Mouse (Mus musculus) gastrocnemius, adult 2 months (tissue): Measurements from ENCODE around the gene Rpl3. TPM values are rescaled to one million over a fixed set of nuclear protein-coding genes. Genes with fewer than 3 reads are reported as not detected.

Experiments used
- DNase-seq: peaks from one replicate; pipeline ENCODE4 v3.0.0; 2022
- H3K27ac ChIP-seq: fragments of 200-600 bp; 2 replicates; pipeline ENCODE4 v1.8.1; 2022; ENCODE audit warnings: mild to moderate bottlenecking
- H3K4me3 ChIP-seq: fragments of 200-600 bp; 2 replicates; pipeline ENCODE4 v1.8.1; 2022; ENCODE audit warnings: mild to moderate bottlenecking, moderate library complexity
- CTCF ChIP-seq: fragments of 200-600 bp; IDR thresholded peaks from 2 replicates; pipeline ENCODE4 v1.8.1; 2022; ENCODE audit warnings: antibody characterized with exemption, mild to moderate bottlenecking, moderate library complexity
- intact Hi-C: fragments of 180-260 bp; cut with DNase I; formaldehyde crosslinking; loops from one replicate; pipeline ENCODE4 v1.15.1; 2025
- total RNA-seq, 2 experiments: library from RNA; stranded (reverse); gene quantifications; 2 replicates each; pipeline ENCODE4 v1.2.3; 2021

Gene Rpl3
- total RNA-seq, 2 experiments from 2014 or later: 38.6 to 51.4 TPM

DNA sequence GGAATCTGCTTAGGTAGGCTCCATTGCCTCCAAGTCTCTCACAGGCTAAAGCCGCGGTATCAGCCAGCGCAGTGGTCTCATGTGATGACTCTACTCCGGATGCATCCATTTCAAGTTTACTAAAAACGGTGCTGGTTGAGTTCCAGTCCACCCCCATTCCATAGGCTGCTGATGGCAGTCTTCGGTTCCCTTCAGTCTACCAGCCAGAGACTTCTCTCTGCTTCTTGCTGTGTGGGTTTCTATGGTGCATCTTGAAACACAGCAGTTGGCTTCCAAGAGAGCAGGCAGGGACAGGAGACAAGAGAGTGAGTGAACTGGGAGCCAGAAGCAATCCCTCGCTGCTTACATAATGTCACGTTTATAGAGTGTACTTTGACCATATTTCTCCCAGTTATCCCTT, 15.5 kb upstream of the Rpl3 start:
- Histone ChIP-seq H3K27ac (no peak overlapping the region), H3K4me3 (no peak overlapping the region)
- DNase-seq: no peak
- intact Hi-C loops: no loop called here
- no peak for TF ChIP-seq CTCF

DNA sequence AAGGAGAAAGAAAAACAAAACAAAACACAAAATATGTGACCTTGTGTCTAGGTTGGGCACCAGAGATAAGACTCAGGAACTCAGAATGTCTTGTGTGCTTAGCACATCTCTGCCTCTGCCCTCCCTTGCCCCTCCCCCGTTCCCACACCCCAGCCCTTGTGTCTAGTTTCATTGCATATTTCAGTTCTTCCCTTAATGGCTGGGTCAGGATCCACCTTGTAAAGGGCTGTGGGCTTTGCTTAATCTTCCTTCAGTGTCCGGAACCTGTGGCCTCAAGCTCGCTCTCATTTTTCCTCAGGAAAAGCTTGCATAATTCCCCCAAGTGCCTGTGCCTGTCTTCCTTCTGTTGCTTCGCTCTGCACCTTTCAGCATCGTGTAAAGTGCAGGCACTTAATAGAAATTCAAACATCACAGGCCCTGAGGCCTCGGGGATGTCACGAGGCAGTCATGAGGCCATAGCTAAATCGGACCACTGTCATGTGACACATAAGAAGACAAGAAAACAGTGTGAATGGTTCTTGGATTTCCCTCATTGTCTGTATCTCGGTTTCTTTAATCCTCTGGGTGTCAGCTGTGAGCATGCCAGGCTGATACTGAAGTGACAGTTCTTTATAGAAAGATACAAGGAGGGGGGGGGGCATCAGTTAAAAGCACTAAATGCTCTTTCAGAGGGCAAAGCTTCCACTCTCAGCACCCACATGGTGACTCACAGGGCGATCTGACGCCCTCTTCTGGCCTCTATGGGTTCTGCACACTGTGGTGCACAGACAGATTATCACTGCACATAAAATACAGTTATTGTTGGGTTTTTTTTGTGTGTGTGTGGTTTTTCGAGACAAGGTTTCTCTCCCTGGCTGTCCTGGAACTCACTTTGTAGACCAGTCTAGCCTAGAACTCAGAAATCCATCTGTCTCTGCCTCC, 14.1 kb upstream of the Rpl3 start:
- intact Hi-C loops: no loop called here
- no peak overlapping the region for H3K4me3 ChIP-seq
- no peak overlapping the region for H3K27ac ChIP-seq
- no peak for DNase-seq
- TF ChIP-seq CTCF: no peak

DNA sequence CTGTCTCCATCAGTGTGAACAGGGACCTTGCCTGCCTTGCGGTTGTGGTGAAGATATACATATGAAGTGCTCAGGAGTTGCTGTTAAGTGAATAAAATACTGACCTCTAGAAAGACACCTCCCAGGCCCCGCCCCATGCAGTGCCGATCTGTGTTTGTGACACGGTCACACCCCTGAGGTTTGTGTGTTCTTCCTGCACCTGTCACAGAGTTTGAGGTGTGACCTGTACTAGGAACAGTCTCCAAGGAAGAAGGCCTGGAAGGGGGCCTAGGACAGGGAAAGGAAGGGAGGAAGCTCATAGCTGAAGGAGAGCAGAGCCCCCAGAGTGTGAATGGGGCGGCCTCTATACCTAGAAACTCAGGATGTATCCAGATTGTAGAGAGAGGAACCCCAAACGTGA, 10.8 kb upstream of the Rpl3 start:
- intact Hi-C loops: no loop called here

DNA sequence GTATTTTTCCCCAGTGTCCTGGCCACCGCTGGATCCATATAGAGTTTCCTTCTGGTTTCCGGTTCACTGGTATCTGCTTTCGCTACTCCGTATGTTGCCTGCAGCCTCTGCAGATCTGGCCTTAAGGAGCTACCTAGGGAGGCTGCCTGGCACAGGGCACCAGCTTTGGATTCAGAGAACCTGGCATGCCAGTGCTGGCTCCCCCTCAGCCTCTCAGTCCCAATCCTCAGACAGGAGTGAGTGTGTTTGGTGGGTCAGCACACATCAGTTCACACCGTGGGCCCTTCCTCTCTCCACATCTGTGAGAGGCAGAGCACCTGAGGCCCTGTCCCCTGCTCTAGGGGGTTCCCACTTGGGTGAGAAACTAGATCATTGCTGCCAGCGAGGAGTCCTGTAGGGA, 9.8 kb upstream of the Rpl3 start:
- no peak for DNase-seq
- H3K4me3 ChIP-seq: no peak overlapping the region
- H3K27ac ChIP-seq: no peak overlapping the region
- intact Hi-C loops: no loop called here
- TF ChIP-seq CTCF: no peak

More for the DNA sequence above, 10.8 kb upstream of the Rpl3 start:
- no peak overlapping the region for H3K27ac ChIP-seq
- no peak for TF ChIP-seq CTCF
- DNase-seq: no peak
- H3K4me3 ChIP-seq: no peak overlapping the region

DNA sequence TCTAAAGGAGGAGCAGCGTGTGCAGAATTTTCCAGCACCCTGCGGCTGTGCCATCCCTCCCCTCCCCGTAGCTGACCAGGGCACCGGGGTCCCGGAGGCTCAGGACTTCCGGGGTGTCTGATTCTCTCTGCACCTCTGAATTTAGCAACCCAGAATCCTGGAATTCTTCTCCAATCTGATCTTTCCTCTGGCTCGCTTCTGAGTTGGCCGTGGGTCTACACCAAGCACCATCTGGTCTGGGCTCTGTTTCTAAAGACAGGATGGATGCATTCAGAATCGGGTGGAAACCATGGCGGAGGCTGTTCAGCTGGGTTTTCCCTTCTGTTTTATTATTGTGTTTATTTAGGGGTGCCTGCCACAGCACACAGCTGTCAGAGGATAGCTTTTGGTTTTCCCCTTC, 9.2 kb upstream of the Rpl3 start:
- intact Hi-C loops: no loop called here
- Histone ChIP-seq H3K4me3 (no peak overlapping the region), H3K27ac (no peak overlapping the region)
- no peak for TF ChIP-seq CTCF
- no peak for DNase-seq

DNA sequence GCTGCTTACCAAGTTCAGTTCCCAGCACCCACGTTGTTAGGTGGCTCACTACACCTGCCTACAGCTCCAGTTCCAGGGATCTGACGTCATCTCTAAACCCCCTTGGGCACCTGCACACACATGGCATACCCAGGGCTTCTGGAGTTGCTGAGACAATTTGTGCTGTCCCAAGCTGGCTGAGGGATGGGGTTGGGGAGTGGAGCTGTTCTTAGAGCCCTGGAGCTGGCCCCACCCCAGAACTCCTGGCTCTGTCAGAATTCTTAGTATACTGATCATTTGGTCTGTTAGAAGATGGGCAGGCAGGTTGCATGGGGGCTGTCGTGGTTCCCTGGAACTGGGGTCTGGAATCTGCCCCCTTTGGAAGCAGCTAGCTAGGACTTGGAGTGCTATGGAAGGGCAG, 8.5 kb upstream of the Rpl3 start:
- intact Hi-C loops: no loop called here
- no peak overlapping the region for H3K4me3 ChIP-seq
- TF ChIP-seq CTCF: no peak

DNA sequence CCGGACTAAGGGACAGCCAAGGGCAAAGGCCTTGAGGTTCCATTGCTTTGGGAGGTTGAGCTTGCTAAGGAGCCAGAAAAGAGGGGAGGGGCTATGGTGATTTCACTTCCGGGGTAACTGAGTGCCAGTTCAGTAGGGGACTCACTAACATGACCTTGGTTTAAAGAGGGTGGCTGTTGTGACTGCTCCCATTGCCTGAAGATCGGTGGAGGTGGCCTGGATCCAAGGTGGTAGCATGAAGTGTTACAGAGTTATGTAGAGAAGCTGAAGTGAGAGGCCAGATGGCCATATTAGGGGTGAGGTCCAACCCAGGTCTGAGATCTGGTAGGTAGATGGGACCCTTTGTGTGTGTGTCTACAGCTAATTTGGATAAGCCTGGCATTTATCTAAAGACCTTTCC, 7.8 kb upstream of the Rpl3 start:
- Histone ChIP-seq H3K27ac (no peak overlapping the region), H3K4me3 (no peak overlapping the region)
- no peak for TF ChIP-seq CTCF
- intact Hi-C loops: no loop called here
- no peak for DNase-seq

More for the DNA sequence above, 8.5 kb upstream of the Rpl3 start:
- DNase-seq: no peak
- H3K27ac ChIP-seq: no peak overlapping the region

DNA sequence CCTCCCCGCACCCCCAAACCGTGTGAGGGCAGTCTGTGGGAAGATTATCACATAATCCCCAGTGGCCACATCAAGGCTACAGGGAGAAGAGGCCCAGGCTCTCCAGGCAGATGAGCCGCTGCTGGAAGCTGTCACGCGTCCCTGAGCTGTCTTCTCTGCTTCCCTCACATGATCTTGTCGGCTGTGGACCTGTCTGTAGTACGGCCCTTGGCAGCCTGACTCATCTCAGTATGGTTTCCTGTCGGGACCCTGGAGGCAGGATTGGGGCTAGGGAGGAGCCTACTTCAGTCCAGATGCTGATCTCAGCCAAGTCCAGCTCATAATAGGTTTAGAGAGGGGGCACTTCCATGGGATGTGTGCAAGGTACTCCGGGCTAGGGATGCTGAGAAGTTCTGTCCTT, 7.1 kb upstream of the Rpl3 start:
- no peak for DNase-seq
- Histone ChIP-seq H3K27ac (0 out of 2 replicates have a peak overlapping the region, but pooled peaks have one; percentile 2), H3K4me3 (no peak overlapping the region)
- TF ChIP-seq CTCF: no peak
- intact Hi-C loops: no loop called here

DNA sequence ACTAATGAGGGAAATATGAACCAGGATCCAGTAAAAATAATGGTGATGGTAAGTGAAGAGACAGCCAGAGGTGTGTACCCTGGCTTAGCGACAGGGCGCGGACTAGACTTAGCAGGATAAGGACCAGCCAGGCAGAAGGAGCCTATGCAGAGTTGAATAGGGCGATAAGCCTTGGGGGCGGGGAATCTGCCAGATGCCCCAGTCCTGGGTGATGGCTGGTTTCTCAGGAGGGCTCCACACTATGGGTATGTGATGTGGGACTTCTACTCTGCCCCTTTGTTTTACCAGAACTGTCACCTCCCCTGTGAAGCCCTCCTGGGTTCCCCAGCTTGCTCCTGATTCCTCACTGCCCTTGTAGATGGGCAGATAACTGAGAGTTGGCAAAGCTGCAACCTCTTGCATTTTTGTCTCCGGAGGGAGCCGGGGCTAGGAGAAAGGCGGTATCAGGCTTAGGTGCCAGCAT, 6.4 kb upstream of the Rpl3 start:
- H3K4me3 ChIP-seq: no peak overlapping the region
- DNase-seq: no peak
- no peak for TF ChIP-seq CTCF
- intact Hi-C loops: no loop called here
- H3K27ac ChIP-seq: no peak overlapping the region; the same call in 1 of the 2 replicates

DNA sequence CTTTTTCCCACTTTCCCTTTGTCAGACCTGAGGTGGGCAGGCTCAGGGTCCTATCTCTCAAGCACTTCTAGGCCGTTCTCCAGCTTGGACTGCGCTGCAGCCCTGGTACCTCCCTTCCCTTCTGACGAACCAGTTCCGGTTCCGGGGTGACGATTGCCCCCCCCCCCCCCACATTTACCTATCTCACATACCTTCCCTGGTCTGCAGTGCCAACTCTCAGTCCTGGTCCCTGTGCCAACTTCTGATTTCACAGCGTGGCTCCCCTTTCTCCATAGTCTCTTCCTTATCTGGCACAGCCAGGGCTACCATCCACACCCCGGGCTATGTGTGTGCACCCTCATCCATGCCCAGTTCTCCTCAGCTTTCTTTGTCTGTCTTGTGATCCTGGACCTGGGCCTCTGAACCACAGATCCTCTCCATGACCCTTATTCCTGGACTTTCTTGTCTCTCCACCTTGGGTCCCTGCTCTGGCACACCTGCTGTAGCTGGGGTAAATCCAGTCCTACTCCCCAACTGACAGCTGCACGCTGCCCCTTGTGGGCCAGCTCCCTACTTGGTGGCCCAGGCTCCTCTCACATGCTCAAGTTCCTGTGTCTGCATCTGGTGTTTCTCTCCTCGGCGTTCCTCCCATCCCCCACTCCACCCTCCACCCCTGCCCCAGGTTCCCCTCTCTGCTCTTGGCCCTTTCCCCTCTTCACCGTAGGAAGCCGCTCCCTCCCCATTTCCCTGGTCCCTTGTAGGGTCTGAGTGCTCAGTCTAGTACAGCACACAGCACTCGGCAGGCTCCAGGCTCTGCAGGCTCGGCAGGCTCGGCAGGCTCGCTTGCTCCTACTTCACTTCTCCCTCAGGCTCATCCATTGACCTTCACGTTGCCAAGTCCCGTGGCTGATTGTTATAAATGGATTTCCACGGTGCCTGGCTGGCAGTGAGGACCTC, 5.5 kb upstream of the Rpl3 start:
- DNase-seq: peak; percentile 59
- peak overlapping the region; percentile 0; the same call in 1 of the 2 replicates for H3K27ac ChIP-seq
- no peak for TF ChIP-seq CTCF
- no peak overlapping the region for H3K4me3 ChIP-seq
- intact Hi-C loops: no loop called here

DNA sequence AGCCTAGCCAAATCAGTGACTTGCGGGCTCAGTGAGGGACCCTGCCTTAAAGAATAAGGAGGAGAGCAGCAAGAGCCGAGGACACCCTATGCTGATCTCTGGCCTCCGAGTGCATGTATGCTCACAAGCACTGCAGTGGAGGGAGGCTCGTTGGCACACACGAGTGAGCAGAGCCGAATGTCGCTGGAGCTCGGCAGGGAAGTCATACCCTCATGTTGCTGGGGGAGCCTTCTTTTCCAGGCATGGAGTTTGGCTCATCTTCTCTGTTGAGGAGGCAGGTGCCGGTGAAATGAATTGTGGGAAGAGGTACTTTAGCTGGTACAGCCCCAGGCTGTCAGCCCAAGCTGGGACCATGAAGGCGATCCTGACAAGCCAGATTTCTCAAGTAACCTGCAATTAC, 4.7 kb upstream of the Rpl3 start:
- Histone ChIP-seq H3K27ac (no peak overlapping the region; the same call in 1 of the 2 replicates), H3K4me3 (no peak overlapping the region)
- intact Hi-C loops: no loop called here
- DNase-seq: no peak
- TF ChIP-seq CTCF: no peak

DNA sequence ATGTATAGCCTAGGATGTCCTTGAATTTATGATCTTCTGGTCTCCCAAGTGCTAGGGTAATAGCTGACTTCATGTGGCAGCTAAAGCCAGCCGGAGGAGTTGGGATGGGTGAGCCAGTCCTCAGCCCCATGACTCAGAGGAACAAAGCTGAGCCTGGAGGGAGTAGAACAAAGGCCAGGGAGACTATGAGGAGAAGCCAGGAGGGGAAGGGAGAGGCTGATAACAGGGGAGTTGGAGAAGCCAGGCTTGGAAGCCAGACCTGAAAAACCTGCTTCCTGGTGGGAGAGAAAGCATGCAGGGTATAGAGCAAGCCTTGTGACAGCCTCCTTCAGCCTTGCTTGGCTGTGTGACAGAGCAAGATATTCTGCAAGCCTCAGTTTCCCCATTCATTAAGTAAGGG, 3.9 kb upstream of the Rpl3 start:
- TF ChIP-seq CTCF: no peak
- intact Hi-C loops: no loop called here
- H3K27ac ChIP-seq: no peak overlapping the region
- H3K4me3 ChIP-seq: no peak overlapping the region
- DNase-seq: no peak

DNA sequence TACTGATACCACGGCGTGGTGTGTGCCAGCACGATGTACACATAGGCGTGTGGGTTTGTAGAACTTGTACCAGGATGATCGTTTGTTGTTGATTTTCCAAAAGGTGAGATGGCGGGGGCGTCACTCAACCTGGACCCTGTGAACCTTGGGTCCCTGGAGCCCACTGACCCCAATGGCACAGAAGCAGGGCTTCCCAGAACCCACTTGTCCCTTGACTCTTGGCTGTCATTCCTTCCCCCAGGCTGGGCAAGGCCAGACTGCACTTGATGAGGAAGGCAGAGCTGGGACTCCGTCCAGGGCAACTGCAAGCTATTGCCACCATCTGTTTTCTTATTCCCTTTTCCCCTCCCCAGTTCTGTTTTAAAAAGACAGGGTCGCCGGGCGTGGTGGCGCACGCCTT, 2.5 kb upstream of the Rpl3 start:
- no peak for DNase-seq
- Histone ChIP-seq H3K27ac (no peak overlapping the region), H3K4me3 (no peak overlapping the region)
- intact Hi-C loops: loop anchor here (5.0 kb wide), 1 partner anchor 133 kb away; no protein-coding TSS in a partner anchor
- no peak for TF ChIP-seq CTCF
